Mouse (Mus musculus) kidney, adult 2 months (tissue): ENCODE results near the gene Rbms1.

Source experiments
- CTCF ChIP-seq: fragments of 200-500 bp; conservative IDR thresholded peaks from 2 replicates; pipeline ENCODE4 v1.5.1; 2011; ENCODE audit warnings: low read depth, mild to moderate bottlenecking, control low read depth, low read length, moderate library complexity, mixed read lengths; ENCODE audit not compliant: insufficient read depth, insufficient read length
- POLR2A ChIP-seq: fragments of 200-500 bp; IDR thresholded peaks from one replicate; pipeline ENCODE4 v1.6.1; 2011; ENCODE audit warnings: low read depth, low read length, control low read depth

GRCm38 (mm10) chr2:60978538-60979313, 15.7 kb upstream of the Rbms1 start:
- no peak for TF ChIP-seq CTCF
- no peak for TF ChIP-seq POLR2A
